Mouse (Mus musculus) heart, embryonic 15.5 days (tissue): Measurements from ENCODE around the gene Mthfsl. TPM values are rescaled to one million over a fixed set of nuclear protein-coding genes. Genes with fewer than 3 reads are reported as not detected.
"Not testable (repeated sequence)": the region's sequence is repeated elsewhere in the genome, so short reads cannot be mapped to it uniquely, and the experiment has no call there.

Experiments
- ATAC-seq: fragments of 200-750 bp; cut with Nextera tagmentation; replicated peaks from 2 replicates; pipeline ENCODE4 v1.8.0; 2017; ENCODE audit warnings: low read depth, moderate TSS enrichment; ENCODE audit not compliant: insufficient number of reproducible peaks, insufficient read depth, low FRiP score
- H3K27ac ChIP-seq: fragments of 300-500 bp; sonication (generic); 2 replicates; pipeline ENCODE4 v1.5.1; 2015; ENCODE audit warnings: mild to moderate bottlenecking, inconsistent platforms
- H3K27me3 ChIP-seq: fragments of 300-500 bp; sonication (generic); 2 replicates; pipeline ENCODE4 v1.6.1; 2015; ENCODE audit warnings: inconsistent platforms
- H3K36me3 ChIP-seq: fragments of 300-500 bp; sonication (generic); 2 replicates; pipeline ENCODE4 v1.6.1; 2015; ENCODE audit warnings: mild to moderate bottlenecking, inconsistent platforms
- H3K4me1 ChIP-seq: fragments of 300-500 bp; sonication (generic); replicated peaks from 2 replicates; pipeline ENCODE4 v1.6.1; 2015; ENCODE audit warnings: inconsistent platforms
- H3K4me2 ChIP-seq: fragments of 300-500 bp; sonication (generic); 2 replicates; pipeline ENCODE4 v1.6.1; 2015; ENCODE audit warnings: inconsistent platforms, mild to moderate bottlenecking, moderate library complexity
- H3K4me3 ChIP-seq: fragments of 300-500 bp; sonication (generic); 2 replicates; pipeline ENCODE4 v1.5.1; 2015; ENCODE audit warnings: mild to moderate bottlenecking, inconsistent platforms
- H3K9ac ChIP-seq: fragments of 300-500 bp; sonication (generic); 2 replicates; pipeline ENCODE4 v1.6.1; 2015; ENCODE audit warnings: mild to moderate bottlenecking, inconsistent platforms
- H3K9me3 ChIP-seq: fragments of 300-500 bp; sonication (generic); replicated peaks from 2 replicates; pipeline ENCODE4 v1.6.1; 2016; ENCODE audit warnings: inconsistent platforms
- WGBS: fragments of 180-500 bp; shearing (Covaris S2); methylation state at CpG from one replicate; pipeline ENCODE4 v1.1.7; 2015; ENCODE audit warnings: mixed read lengths; 5-methylcytosine and 5-hydroxymethylcytosine counted together
- polyA plus RNA-seq: library from polyadenylated mRNA; unstranded; fragments of >200 nt; fragmentation: Nextera tagmentation; extraction: Ambion mirVana; gene quantifications from 2 replicates; pipeline ENCODE4 v1.2.1, GENCODE M21; 2015

Gene Mthfsl
- polyA plus RNA-seq, 1 experiment from 2014 or later: 29.7 TPM

DNA sequence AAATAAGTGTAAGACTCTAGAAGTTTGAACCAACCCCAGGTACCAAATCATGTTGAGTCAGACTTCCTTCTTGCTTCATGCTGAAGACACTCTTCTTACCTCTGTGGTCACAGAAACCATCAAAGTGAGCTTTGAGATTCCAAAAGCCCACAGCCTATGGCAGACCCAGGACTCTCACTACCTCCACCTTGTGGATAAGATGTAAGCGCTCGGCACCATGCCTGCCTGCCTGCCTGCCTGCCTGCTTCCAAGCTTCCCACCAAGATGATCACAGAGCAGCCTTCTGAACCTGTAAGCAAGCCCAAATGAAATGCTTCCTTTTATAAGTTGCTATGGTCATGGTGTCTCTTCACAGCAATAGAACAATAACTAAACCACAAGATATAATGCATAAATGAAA lies 2.0 kb downstream of the Mthfsl start:
- not testable (repeated sequence) for H3K27ac ChIP-seq, H3K4me2 ChIP-seq, H3K9me3 ChIP-seq, ATAC-seq, H3K4me1 ChIP-seq, H3K4me3 ChIP-seq, H3K27me3 ChIP-seq, H3K36me3 ChIP-seq, H3K9ac ChIP-seq
- WGBS: 37% methylated on average over 2 of the region's 2 CpGs

DNA sequence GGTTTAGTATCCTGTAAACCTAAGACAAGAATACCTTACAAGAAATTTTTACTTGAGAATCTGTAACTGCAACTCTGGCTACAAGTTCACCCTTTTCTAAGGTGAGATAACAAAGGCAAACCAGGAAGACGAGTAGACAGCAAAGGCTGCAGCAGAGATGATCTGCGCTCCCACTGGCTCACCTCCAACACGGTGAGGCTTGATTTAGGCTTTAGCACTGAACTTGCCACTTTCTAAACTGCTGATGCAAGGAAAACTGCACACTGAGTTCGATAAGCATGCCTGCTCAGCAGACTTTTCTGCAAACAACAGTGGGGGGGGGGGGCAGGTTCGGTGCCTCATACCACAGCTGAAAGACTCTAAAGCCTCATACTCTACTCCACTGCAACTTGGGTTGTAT lies 5.6 kb downstream of the Mthfsl start:
- ATAC-seq, H3K27me3 ChIP-seq: not testable (repeated sequence)
- 69% methylated on average over 5 of the region's 5 CpGs for WGBS

DNA sequence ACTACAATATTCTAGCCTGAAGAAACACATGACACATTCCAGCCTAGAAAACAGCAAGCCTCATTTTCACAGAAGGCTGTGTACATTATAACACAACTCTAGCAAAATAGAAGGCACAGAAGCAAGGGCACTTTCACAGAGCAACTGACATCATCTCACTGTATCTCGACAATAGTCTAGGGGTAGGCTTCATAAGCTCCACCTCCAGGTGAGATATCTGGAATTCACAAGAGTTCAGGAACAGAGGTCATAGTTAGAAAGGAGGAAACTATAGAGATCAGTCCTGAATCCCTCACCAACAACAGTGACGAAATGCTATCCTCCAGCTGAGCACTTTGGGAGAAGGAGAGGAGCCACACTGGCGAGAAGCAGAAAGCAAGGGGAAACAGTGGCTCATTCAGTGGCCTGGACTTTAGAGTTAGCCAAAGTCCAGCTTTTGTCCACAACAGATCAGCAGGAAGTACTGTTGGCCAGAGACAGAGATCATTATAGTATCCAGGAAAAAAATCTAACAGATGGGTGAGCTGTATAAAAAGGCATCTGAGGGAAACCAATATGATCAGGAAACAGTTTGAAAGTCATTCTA lies 7.8 kb downstream of the Mthfsl start:
- H3K36me3 ChIP-seq, H3K4me2 ChIP-seq, H3K9ac ChIP-seq, H3K4me3 ChIP-seq, H3K27me3 ChIP-seq, H3K9me3 ChIP-seq, ATAC-seq, H3K4me1 ChIP-seq, H3K27ac ChIP-seq: not testable (repeated sequence)
- WGBS: 64% methylated on average over 3 of the region's 3 CpGs

More for the DNA sequence above, 5.6 kb downstream of the Mthfsl start:
- not testable (repeated sequence) for H3K4me3 ChIP-seq, H3K9me3 ChIP-seq, H3K36me3 ChIP-seq, H3K27ac ChIP-seq, H3K4me1 ChIP-seq, H3K9ac ChIP-seq, H3K4me2 ChIP-seq

DNA sequence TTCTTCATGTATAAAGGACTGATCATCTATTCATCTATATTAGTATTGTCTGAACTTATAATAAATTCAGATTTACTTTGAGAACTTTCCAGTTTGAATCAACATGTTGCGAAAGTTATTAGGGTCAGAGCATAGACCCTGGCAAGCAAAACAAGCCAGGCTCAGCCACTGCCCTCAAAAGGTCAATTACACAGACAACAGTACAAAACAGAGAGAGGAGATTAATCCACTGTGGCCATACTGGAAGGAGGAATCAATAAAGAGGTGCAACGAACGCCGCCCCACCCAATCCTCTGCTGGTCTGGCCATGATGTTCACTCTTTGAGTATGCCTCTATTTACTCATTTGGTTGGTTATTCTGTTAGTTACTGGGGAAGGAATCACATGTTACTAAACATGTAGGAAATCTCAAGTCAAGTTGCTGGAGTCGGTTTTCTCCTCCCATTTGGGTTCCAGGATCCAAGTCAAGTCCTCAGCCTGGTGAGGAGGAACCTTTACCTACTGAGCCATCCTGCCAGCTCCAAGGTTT lies 9.1 kb downstream of the Mthfsl start:
- ATAC-seq, H3K9me3 ChIP-seq, H3K4me1 ChIP-seq, H3K4me3 ChIP-seq, H3K27me3 ChIP-seq, H3K9ac ChIP-seq, H3K27ac ChIP-seq, H3K36me3 ChIP-seq, H3K4me2 ChIP-seq: not testable (repeated sequence)
- WGBS: 91% methylated on average over 4 of the region's 5 CpGs

DNA sequence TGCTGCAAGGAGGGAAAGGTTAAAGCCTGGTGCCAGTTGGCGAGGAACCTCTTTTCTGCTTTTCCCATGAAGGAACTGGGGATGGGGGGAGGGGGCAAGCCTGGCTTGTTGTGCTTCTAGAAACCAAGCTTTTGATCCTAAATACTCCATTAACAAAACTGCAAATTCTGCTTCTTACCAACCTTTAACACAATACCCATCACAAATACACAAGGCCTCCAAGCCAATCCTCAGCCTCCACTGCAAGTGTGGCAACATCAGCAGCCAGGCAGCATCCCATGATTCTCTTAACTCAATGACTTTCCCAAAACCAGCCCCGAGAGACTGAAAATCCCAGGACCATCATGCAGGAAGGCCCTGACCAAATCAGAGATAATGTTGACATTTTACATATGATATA lies 9.7 kb downstream of the Mthfsl start:
- not testable (repeated sequence) for H3K4me1 ChIP-seq, H3K4me3 ChIP-seq, H3K4me2 ChIP-seq, H3K27ac ChIP-seq, H3K9ac ChIP-seq, H3K36me3 ChIP-seq, H3K27me3 ChIP-seq, ATAC-seq, H3K9me3 ChIP-seq
- 77% methylated on average over 2 of the region's 2 CpGs for WGBS

DNA sequence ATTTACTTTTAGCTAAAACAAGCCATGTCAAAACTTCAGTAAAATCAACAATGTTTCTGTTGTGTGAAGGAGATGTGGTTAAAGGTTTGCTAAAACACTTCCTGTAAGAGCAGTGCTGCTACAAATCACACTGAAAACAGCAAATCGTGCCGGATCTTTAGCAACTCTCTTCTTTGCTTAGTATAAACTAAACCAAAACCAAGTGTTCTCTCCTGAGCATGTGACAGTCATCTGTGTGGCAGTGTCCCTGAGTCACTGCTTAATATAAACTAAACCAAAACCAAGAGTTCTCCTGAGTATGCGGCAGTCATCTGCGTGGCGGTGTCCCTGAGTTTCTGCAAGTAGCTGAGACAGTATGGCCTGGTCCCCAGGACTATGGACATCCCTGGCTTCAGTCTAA lies 10.3 kb downstream of the Mthfsl start:
- H3K4me2 ChIP-seq, ATAC-seq: not testable (repeated sequence)
- WGBS: 83% methylated on average over 5 of the region's 5 CpGs

DNA sequence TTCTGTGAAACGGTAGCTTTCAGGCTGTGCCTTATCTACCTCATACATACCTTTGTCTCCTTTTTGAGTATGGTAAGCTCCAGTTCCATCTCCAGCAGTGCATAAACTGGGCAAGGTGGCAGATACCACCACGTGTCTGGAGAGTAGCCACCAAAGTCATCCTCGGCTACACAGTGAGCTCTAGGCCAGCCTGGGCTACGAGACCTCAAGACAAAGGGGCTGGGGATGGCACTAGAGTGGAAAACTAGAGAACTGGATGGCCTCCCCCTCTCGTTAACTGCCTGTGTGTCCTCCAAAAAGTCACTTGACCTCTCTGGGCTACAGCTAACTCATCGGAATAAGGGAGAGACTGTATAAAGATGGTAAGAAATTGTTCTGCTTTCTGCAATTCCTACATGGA lies 10.8 kb downstream of the Mthfsl start:
- WGBS: 87% methylated on average over 6 of the region's 6 CpGs
- H3K9ac ChIP-seq: no peak overlapping the region
- no peak for ATAC-seq

More for the DNA sequence above, 10.3 kb downstream of the Mthfsl start:
- not testable (repeated sequence) for H3K9me3 ChIP-seq, H3K36me3 ChIP-seq, H3K27me3 ChIP-seq, H3K4me1 ChIP-seq, H3K27ac ChIP-seq, H3K9ac ChIP-seq, H3K4me3 ChIP-seq

DNA sequence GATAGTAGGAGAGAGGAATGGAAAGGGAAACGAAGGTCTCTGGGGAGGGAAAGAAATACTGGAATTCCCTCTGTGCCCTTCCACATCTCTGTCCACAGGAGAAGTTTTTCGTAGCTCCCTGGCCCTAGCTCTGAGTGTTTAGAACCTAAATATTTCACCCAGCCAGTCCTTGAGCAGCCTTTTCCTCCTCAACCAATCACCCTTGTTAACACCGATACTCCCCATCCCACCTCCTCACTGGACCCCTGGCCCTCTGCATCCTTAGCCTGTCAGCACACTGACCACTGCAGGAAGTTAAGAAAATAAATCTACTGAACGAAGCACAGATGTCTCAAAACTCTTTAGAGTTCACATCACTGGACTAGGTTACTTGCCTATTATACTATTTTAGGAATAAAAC lies 13.4 kb downstream of the Mthfsl start:
- H3K36me3 ChIP-seq: no peaks in the 10 kb centered on the region
- no peak overlapping the region for H3K27ac ChIP-seq
- H3K4me2 ChIP-seq: no peak overlapping the region
- no peaks in the 10 kb centered on the region for H3K9me3 ChIP-seq
- H3K4me1 ChIP-seq: no peaks in the 10 kb centered on the region
- no peak for ATAC-seq
- no peak overlapping the region for H3K4me3 ChIP-seq
- H3K27me3 ChIP-seq: no peaks in the 10 kb centered on the region
- WGBS: 62% methylated on average over 4 of the region's 4 CpGs
- H3K9ac ChIP-seq: no peak overlapping the region

More for the DNA sequence above, 10.8 kb downstream of the Mthfsl start:
- no peaks in the 10 kb centered on the region for H3K4me1 ChIP-seq
- no peaks in the 10 kb centered on the region for H3K27me3 ChIP-seq
- no peak overlapping the region for H3K4me2 ChIP-seq
- no peak overlapping the region for H3K4me3 ChIP-seq
- no peak overlapping the region for H3K27ac ChIP-seq
- no peaks in the 10 kb centered on the region for H3K36me3 ChIP-seq
- no peaks in the 10 kb centered on the region for H3K9me3 ChIP-seq

DNA sequence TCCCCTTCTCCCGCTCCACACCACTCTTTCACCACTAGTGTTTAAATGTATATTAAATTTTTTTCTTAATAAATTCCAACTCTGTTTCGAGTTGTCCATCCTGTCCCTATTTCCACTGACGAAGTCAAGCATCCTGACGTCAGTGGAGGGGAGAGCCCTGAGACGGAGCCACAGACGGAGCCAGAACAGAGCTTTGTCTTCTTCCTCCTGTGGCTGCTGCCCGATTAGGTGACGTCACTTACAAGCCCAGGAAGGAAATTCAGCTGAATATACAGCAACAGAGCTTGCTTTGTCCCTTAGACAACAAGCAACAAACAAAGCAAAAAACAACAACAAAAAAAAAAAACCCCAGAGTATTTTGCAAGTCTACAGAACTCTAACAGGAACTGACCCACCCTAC lies 14.9 kb downstream of the Mthfsl start:
- H3K9ac ChIP-seq, H3K27me3 ChIP-seq, H3K4me3 ChIP-seq, ATAC-seq, H3K4me1 ChIP-seq, H3K27ac ChIP-seq, H3K36me3 ChIP-seq, H3K9me3 ChIP-seq, H3K4me2 ChIP-seq: not testable (repeated sequence)
- 68% methylated on average over 8 of the region's 8 CpGs for WGBS

DNA sequence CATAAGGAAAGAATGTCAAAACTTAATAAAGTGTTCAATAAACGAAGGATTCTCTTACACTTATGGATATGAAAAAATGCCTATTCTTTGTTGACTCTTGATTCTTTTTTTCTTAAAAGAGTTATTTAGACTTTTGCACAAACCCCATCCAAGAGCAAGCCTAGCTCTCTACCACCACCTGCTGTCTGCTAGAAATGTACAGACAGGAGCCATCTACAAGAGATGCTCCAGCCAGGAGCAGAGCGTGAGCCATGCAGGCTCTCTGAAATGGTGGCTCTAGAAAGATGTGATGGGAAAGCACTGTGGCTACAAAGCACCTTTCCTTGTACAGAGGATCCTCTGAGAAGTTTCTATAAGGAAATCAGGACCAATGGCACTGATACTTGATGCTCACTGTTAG lies 21.4 kb downstream of the Mthfsl start:
- not testable (repeated sequence) for H3K36me3 ChIP-seq, H3K4me3 ChIP-seq, ATAC-seq, H3K27ac ChIP-seq, H3K4me1 ChIP-seq, H3K27me3 ChIP-seq, H3K9me3 ChIP-seq, H3K9ac ChIP-seq, H3K4me2 ChIP-seq
- WGBS: 100% methylated on average over 1 of the region's 2 CpGs

DNA sequence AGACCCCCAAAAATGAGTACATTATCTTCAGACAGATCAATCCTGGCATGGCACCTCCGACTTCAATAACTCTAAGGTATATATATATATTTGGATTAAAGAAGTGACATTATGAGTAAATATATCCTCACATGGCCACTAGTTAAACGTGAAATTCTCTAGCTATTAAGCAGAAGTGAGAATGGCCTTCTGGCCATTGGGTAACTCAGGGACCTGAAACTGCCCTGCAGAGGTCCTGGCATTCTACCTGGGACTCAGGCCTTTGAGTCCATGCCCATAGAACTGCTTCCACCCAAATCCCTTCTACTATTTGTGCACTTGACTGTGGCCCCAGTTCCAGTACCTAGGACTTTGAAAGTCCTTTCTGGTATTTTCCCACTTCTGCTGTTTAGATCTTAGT lies 28.8 kb downstream of the Mthfsl start:
- not testable (repeated sequence) for ATAC-seq, H3K27me3 ChIP-seq, H3K36me3 ChIP-seq, H3K4me1 ChIP-seq, H3K9ac ChIP-seq, H3K4me3 ChIP-seq, H3K27ac ChIP-seq, H3K4me2 ChIP-seq, H3K9me3 ChIP-seq
- 75% methylated on average over 2 of the region's 2 CpGs for WGBS

DNA sequence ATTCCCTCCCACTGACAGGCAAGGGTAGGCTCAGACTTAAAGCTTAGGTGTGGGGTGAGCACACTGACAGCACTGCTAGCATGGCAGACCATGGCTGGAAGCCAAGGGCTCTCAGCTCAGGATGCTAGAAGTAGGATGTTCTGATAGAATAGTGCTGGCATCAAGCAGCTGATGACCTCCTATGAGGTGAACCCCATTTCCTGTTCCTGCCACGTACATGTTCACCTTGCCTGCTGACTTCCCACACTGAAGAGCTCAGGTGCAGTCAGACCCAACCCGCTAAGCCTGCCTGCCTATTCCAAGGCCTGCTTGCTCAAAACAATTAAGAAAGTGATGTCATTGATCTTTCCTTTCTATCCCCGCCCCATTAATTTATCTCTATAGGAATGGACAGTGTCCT lies 30.6 kb downstream of the Mthfsl start:
- not testable (repeated sequence) for H3K27ac ChIP-seq, H3K9ac ChIP-seq, ATAC-seq, H3K27me3 ChIP-seq, H3K4me3 ChIP-seq, H3K36me3 ChIP-seq, H3K4me2 ChIP-seq, H3K4me1 ChIP-seq, H3K9me3 ChIP-seq
- 82% methylated on average over 3 of the region's 3 CpGs for WGBS
